Mouse (Mus musculus) kidney, adult 2 months (tissue): ENCODE measurements around the gene Anln. TPM values are rescaled to one million over a fixed set of nuclear protein-coding genes. Genes with fewer than 3 reads are reported as not detected.

Experiments
- DNase-seq: peaks from one replicate; pipeline ENCODE4 v3.0.0; 2021
- H3K27ac ChIP-seq: fragments of 200-500 bp; 2 replicates; pipeline ENCODE4 v1.5.1; 2012; ENCODE audit warnings: low read depth, low read length, control low read depth, inconsistent platforms; ENCODE audit not compliant: insufficient read depth
- H3K27me3 ChIP-seq: fragments of 200-500 bp; replicated peaks from 2 replicates; pipeline ENCODE4 v1.6.1; 2012; ENCODE audit warnings: mild to moderate bottlenecking, moderate library complexity, low read length, inconsistent platforms; ENCODE audit not compliant: control insufficient read depth, insufficient read depth
- H3K36me3 ChIP-seq: fragments of 200-500 bp; 2 replicates; pipeline ENCODE4 v1.6.1; 2012; ENCODE audit warnings: mild to moderate bottlenecking, moderate library complexity, low read length, inconsistent platforms; ENCODE audit not compliant: control insufficient read depth, insufficient read depth
- H3K4me1 ChIP-seq: fragments of 200-500 bp; 2 replicates; pipeline ENCODE4 v1.6.1; 2011; ENCODE audit warnings: low read length; ENCODE audit not compliant: control insufficient read depth, insufficient read depth
- H3K4me3 ChIP-seq: fragments of 200-500 bp; 2 replicates; pipeline ENCODE4 v1.5.1; 2011; ENCODE audit warnings: mild to moderate bottlenecking, low read depth, low read length, control low read depth; ENCODE audit not compliant: insufficient read depth
- CTCF ChIP-seq: fragments of 200-500 bp; conservative IDR thresholded peaks from 2 replicates; pipeline ENCODE4 v1.5.1; 2011; ENCODE audit warnings: low read depth, mild to moderate bottlenecking, control low read depth, low read length, moderate library complexity, mixed read lengths; ENCODE audit not compliant: insufficient read depth, insufficient read length
- POLR2A ChIP-seq: fragments of 200-500 bp; IDR thresholded peaks from one replicate; pipeline ENCODE4 v1.6.1; 2011; ENCODE audit warnings: low read depth, low read length, control low read depth
- WGBS: fragments of 180-500 bp; shearing (Covaris S2); methylation state at CpG from one replicate; pipeline ENCODE4 v1.1.7; 2018; 5-methylcytosine and 5-hydroxymethylcytosine counted together
- polyA plus RNA-seq: library from polyadenylated mRNA; depleted of rRNA; stranded (reverse); fragments of >200 nt; gene quantifications from 2 replicates; pipeline ENCODE4 v1.2.3, GENCODE M21; 2012; rRNA removed

Gene Anln
- polyA plus RNA-seq, 1 experiment, result 0.44 TPM

DNA sequence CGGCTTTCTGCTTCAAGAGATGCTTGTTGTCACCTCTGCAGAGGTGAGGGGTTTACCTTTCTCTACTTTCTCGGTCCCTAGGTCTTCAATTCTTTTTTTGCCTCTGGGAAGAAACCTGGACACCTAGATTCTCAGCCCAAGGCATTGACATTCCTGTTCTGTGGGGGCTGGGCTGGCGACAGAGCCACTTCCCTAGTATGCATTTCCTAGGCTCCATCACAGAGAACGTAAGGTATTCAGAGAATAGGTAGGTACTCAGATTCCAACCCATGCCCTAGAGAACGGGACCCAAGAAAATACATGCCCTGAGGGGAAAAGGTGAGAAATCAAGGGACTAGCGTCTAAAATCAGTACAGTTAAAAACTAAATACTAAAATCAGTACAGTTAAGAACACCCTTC lies 82.3 kb downstream of the Anln start:
- no peak for DNase-seq

DNA sequence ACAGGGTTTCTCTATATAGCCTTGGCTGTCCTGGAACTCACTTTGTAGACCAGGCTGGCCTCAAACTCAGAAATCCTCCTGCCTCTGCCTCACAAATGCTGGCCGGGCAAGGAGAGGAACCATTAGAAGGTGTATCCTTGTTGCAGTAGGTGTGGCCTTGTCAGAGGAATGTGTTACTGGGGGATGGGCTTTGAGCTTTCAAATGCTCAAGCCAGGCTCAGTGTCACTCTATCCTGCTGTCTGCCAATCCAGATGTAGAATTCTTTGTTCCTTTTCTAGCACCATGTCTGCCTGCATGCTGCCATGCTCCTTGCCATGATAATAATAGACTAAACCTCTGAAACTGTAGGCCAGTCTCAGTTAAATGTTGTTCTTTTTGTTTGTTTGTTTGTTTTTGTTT lies 86.8 kb downstream of the Anln start:
- Histone ChIP-seq H3K4me1 (peaks cover 14% of the 10 kb centered on the region; the same call in 1 of the 2 replicates), H3K27me3 (no peaks in the 10 kb centered on the region), H3K36me3 (peaks cover 11% of the 10 kb centered on the region), H3K4me3 (no peak overlapping the region), H3K27ac (no peak overlapping the region)
- DNase-seq, result no peak
- TF ChIP-seq CTCF (no peak), POLR2A (no peak)
- WGBS, result 96% methylated on average over 1 of the region's 1 CpGs

More for the DNA sequence above, 82.3 kb downstream of the Anln start:
- Histone ChIP-seq H3K27ac (peak overlapping the region; percentile 96), H3K4me3 (peak overlapping the region; percentile 99), H3K4me1 (peaks cover 22% of the 10 kb centered on the region; the same call in 1 of the 2 replicates), H3K36me3 (peaks cover 2% of the 10 kb centered on the region), H3K27me3 (no peaks in the 10 kb centered on the region)
- TF ChIP-seq POLR2A, result no peak
- TF ChIP-seq CTCF, result no peak
- WGBS, result 16% methylated on average over 6 of the region's 6 CpGs

Other genes with a start within 250 kb of the Anln start
- gene Pigyl, start 232.3 kb downstream of the Anln start, polyA plus RNA-seq, result 71.4 and 76.5 TPM in 2 replicates
- gene Zfp872, start 201.1 kb downstream of the Anln start, polyA plus RNA-seq, result not detected in 2 replicates
- gene Zfp809, start 163.5 kb downstream of the Anln start, polyA plus RNA-seq, result 13.6 and 17.7 TPM in 2 replicates
- 0.07 and 0.09 TPM in 2 replicates for gene Zfp599, start 129.3 kb downstream of the Anln start, polyA plus RNA-seq
- gene Zfp810, start 81.5 kb downstream of the Anln start, polyA plus RNA-seq, result 12.7 and 13.3 TPM in 2 replicates
- 1.0 and 1.1 TPM in 2 replicates for gene 9530077C05Rik, start 22.3 kb upstream of the Anln start, polyA plus RNA-seq
- not detected in 2 replicates for gene Gm17545, start 65.1 kb upstream of the Anln start, polyA plus RNA-seq
- 56.9 and 61.8 TPM in 2 replicates for gene Rp9, start 80.6 kb upstream of the Anln start, polyA plus RNA-seq
- gene Bbs9, start 86.5 kb upstream of the Anln start, polyA plus RNA-seq, result 12.7 and 14.1 TPM in 2 replicates